Mouse (Mus musculus): ENCODE results near the gene Nfatc3. TPM values are rescaled to one million over a fixed set of nuclear protein-coding genes. Genes with fewer than 3 reads are reported as not detected.

Gene Nfatc3
- total and polyA plus RNA-seq, 3 experiments, result 29.0 to 96.3 (median 37.8) TPM

GRCm38 (mm10) chr8:106126055-106126454 is 67.4 kb downstream of the Nfatc3 start:
- H3K9me3 ChIP-seq (replicated peaks; ENCODE audit: low read length), result no peaks in the 10 kb centered on the region
- dilution Hi-C loops (cut with MboI; ENCODE audit: extremely low pct_ligation_motif_present, extremely low pct_unique_long_range_greater_than_20kb, low sequenced_read_pairs), result no loop called here
- H3K4me1 ChIP-seq (ENCODE audit: control insufficient read depth in 1 of 2, insufficient read depth in 2 of 2), result no peaks in the 10 kb centered on the region
- no peak for DNase-seq (ENCODE audit: extremely low read depth)
- in situ Hi-C loops (cut with MboI; ENCODE audit: low pct_ligation_motif_present, low pct_unique_long_range_greater_than_20kb, low sequenced_read_pairs), result no loop called here
- H3K27me3 ChIP-seq (replicated peaks), result no peaks in the 10 kb centered on the region
- H3K27ac ChIP-seq (ENCODE audit: insufficient read depth, low read depth), result no peak overlapping the region
- H3K9ac ChIP-seq (ENCODE audit: insufficient read depth, low read depth), result no peak overlapping the region
- no peak overlapping the region for H3K4me2 ChIP-seq (ENCODE audit: insufficient read depth, low read depth, poor library complexity, severe bottlenecking)
- H3K79me2 ChIP-seq (replicated peaks; ENCODE audit: control insufficient read depth, extremely low read depth, insufficient read depth, poor library complexity, severe bottlenecking), result peaks cover 6% of the 10 kb centered on the region; the same call in 1 of the 2 replicates
- no peak overlapping the region for H3K4me3 ChIP-seq (replicated peaks in 1 of 3; ENCODE audit: low read depth in 2 of 3, low read length in 2 of 3, poor library complexity in 1 of 3)
- H3K36me3 ChIP-seq (replicated peaks in 1 of 2; ENCODE audit: control insufficient read depth in 1 of 2, insufficient read depth in 1 of 2, low read length in 1 of 2), result peaks cover 53 to 96% of the 10 kb centered on the region in 2 experiments
- TF ChIP-seq MAFK (IDR thresholded peaks at IDR 0.05; ENCODE audit: insufficient replicate concordance, low read length) (0 out of 2 replicates have a peak, but pooled peaks have one; percentile 13), ZC3H11A (IDR thresholded peaks at IDR 0.05; ENCODE audit: low read depth, low read length) (no peak)

DNA sequence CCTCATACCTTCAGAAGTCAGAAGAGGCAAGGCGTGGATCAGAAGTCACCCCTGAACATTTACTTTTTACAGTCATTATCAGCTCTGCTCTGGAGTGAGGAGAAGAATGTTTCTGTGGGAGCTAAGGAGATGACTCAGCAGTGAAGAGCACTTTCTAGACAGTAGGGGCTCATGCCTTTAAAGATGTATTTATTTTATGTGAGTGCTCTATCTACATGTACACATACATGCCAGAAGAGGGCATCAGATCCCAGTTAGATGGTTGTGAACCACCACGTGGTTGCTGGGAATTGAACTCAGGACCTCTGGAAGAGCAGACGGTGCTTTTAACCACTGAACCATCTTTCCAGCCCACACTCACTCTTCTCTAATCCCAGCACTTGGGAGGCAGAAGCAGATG is 68.4 kb downstream of the Nfatc3 start:
- DNase-seq (ENCODE audit: extremely low read depth), result no peak
- no peak overlapping the region for H3K27ac ChIP-seq (ENCODE audit: insufficient read depth, low read depth)
- dilution Hi-C loops (cut with MboI; ENCODE audit: extremely low pct_ligation_motif_present, extremely low pct_unique_long_range_greater_than_20kb, low sequenced_read_pairs), result no loop called here

DNA sequence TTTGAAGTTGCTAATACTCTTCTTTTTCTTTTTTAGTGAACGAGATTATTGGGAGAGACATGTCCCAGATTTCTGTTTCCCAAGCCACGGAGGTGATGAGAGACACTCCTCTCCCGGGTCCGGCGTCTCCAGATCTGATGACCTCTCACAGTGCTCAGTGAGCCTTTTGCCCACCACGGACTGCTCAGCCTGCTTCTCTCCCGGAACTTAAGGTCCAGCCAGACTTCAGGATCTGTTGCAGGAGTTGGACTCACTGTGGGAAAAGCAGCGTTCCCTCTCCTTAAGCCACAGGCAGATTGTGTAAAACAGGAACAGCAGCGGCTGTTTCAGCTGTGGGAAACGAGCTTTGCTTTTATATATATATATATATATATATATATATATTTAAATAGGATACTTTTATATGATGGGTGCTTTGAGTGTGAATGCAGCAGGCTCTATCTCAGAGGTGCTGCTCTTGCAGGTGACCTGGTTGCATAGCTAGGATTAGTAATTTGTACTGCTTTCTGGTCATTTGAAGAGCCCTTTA is 69.3 kb downstream of the Nfatc3 start:
- TF ChIP-seq IRF4 (IDR thresholded peaks at IDR 0.05; ENCODE audit: low read depth, low read length) (no peak), RCOR1 (conservative IDR thresholded peaks at IDR 0.05; ENCODE audit: low read depth, low read length) (no peak), ETS1 (conservative IDR thresholded peaks at IDR 0.05; ENCODE audit: low read depth, low read length) (no peak), ZKSCAN1 (IDR thresholded peaks at IDR 0.05; ENCODE audit: borderline replicate concordance, low read depth, low read length) (no peak), BHLHE40 (IDR thresholded peaks at IDR 0.05; ENCODE audit: low read depth, low read length) (no peak), USF2 (conservative IDR thresholded peaks at IDR 0.05; ENCODE audit: low read depth, low read length) (no peak), UBTF (IDR thresholded peaks at IDR 0.05; ENCODE audit: low read depth, low read length) (no peak), JUND (conservative IDR thresholded peaks at IDR 0.05; ENCODE audit: low read depth, low read length) (no peak), E2F4 (IDR thresholded peaks at IDR 0.05; ENCODE audit: insufficient replicate concordance, low read depth, low read length) (no peak), JUN (IDR thresholded peaks at IDR 0.05; ENCODE audit: insufficient read depth, low read depth, low read length) (no peak), ZC3H11A (IDR thresholded peaks at IDR 0.05; ENCODE audit: low read depth, low read length) (no peak), SIN3A (IDR thresholded peaks at IDR 0.05; ENCODE audit: low read length) (no peak), MEF2A (IDR thresholded peaks at IDR 0.05; ENCODE audit: borderline replicate concordance, low read depth, low read length) (no peak), EP300 (IDR thresholded peaks at IDR 0.05; ENCODE audit: low read length) (no peak)
- DNase-seq (ENCODE audit: extremely low read depth), result no peak
- H3K4me1 ChIP-seq (ENCODE audit: control insufficient read depth in 1 of 2, insufficient read depth in 2 of 2), result no peaks in the 10 kb centered on the region
- no peaks in the 10 kb centered on the region for H3K9me3 ChIP-seq (replicated peaks; ENCODE audit: low read length)
- in situ Hi-C loops (cut with MboI; ENCODE audit: low pct_ligation_motif_present, low pct_unique_long_range_greater_than_20kb, low sequenced_read_pairs), result no loop called here
- H3K79me2 ChIP-seq (replicated peaks; ENCODE audit: control insufficient read depth, extremely low read depth, insufficient read depth, poor library complexity, severe bottlenecking), result peaks cover 6% of the 10 kb centered on the region; the same call in 1 of the 2 replicates
- H3K4me2 ChIP-seq (ENCODE audit: insufficient read depth, low read depth, poor library complexity, severe bottlenecking), result no peak overlapping the region
- no peak overlapping the region for H3K27ac ChIP-seq (ENCODE audit: insufficient read depth, low read depth)
- H3K4me3 ChIP-seq (replicated peaks in 1 of 3; ENCODE audit: low read depth in 2 of 3, low read length in 2 of 3, poor library complexity in 1 of 3), result no peak overlapping the region
- H3K9ac ChIP-seq (ENCODE audit: insufficient read depth, low read depth), result no peak overlapping the region
- dilution Hi-C loops (cut with MboI; ENCODE audit: extremely low pct_ligation_motif_present, extremely low pct_unique_long_range_greater_than_20kb, low sequenced_read_pairs), result no loop called here
- peaks cover 62 to 98% of the 10 kb centered on the region in 2 experiments for H3K36me3 ChIP-seq (replicated peaks in 1 of 2; ENCODE audit: control insufficient read depth in 1 of 2, insufficient read depth in 1 of 2, low read length in 1 of 2)
- H3K27me3 ChIP-seq (replicated peaks), result no peaks in the 10 kb centered on the region

More for the DNA sequence above, 68.4 kb downstream of the Nfatc3 start:
- Histone ChIP-seq H3K36me3 (replicated peaks in 1 of 2; ENCODE audit: control insufficient read depth in 1 of 2, insufficient read depth in 1 of 2, low read length in 1 of 2) (peaks cover 55 to 96% of the 10 kb centered on the region in 2 experiments), H3K4me3 (replicated peaks in 1 of 3; ENCODE audit: low read depth in 2 of 3, low read length in 2 of 3, poor library complexity in 1 of 3) (no peak overlapping the region), H3K9ac (ENCODE audit: insufficient read depth, low read depth) (no peak overlapping the region), H3K4me2 (ENCODE audit: insufficient read depth, low read depth, poor library complexity, severe bottlenecking) (no peak overlapping the region), H3K27me3 (replicated peaks) (no peaks in the 10 kb centered on the region), H3K4me1 (ENCODE audit: control insufficient read depth in 1 of 2, insufficient read depth in 2 of 2) (no peaks in the 10 kb centered on the region), H3K79me2 (replicated peaks; ENCODE audit: control insufficient read depth, extremely low read depth, insufficient read depth, poor library complexity, severe bottlenecking) (peaks cover 6% of the 10 kb centered on the region; the same call in 1 of the 2 replicates), H3K9me3 (replicated peaks; ENCODE audit: low read length) (no peaks in the 10 kb centered on the region)
- in situ Hi-C loops (cut with MboI; ENCODE audit: low pct_ligation_motif_present, low pct_unique_long_range_greater_than_20kb, low sequenced_read_pairs), result no loop called here
- TF ChIP-seq SIN3A (IDR thresholded peaks at IDR 0.05; ENCODE audit: low read length) (no peak), CTCF (conservative IDR thresholded peaks at IDR 0.05 in 1 of 2, IDR thresholded peaks at IDR 0.05 in 1 of 2; ENCODE audit: low read depth in 2 of 2, low read length in 2 of 2) (peak in 1 of 2 experiments; percentile 23; a peak in 1 of 4 replicates)
